Mouse (Mus musculus): Measurements from ENCODE around the gene Card9.

The Card9 gene

GRCm38 (mm10) chr2:26327852-26328251 is 32.9 kb downstream of the Card9 start:
- DNase-seq (ENCODE audit: low spot score in 2 of 2) = no peak

- DNase-seq (ENCODE audit: low spot score in 2 of 2) = no peak
Measured at GRCm38 (mm10) chr2:26325386-26326181, 35.1 kb downstream of the Card9 start.

- DNase-seq (ENCODE audit: low spot score in 2 of 2) = peak; percentile 64
Measured at GRCm38 (mm10) chr2:26324917-26325316, 35.8 kb downstream of the Card9 start.

- DNase-seq (ENCODE audit: low spot score in 2 of 2) = no peak
Measured at GRCm38 (mm10) chr2:26323589-26324325, 37.0 kb downstream of the Card9 start.

- no peak for DNase-seq (ENCODE audit: low spot score in 2 of 2)
Measured at GRCm38 (mm10) chr2:26320245-26321185, 40.2 kb downstream of the Card9 start.

- no peak for DNase-seq (ENCODE audit: low spot score in 2 of 2)
Measured at GRCm38 (mm10) chr2:26319519-26320244, 41.0 kb downstream of the Card9 start.

GRCm38 (mm10) chr2:26319109-26319508 is 41.6 kb downstream of the Card9 start:
- no peak for DNase-seq (ENCODE audit: low spot score in 2 of 2)

GRCm38 (mm10) chr2:26317991-26318672 is 42.6 kb downstream of the Card9 start:
- DNase-seq (ENCODE audit: low spot score in 2 of 2) = no peak

- no peak for DNase-seq (ENCODE audit: low spot score in 2 of 2)
Measured at GRCm38 (mm10) chr2:26317371-26317770, 43.3 kb downstream of the Card9 start.

- DNase-seq (ENCODE audit: low spot score in 2 of 2) = no peak
Measured at GRCm38 (mm10) chr2:26316576-26317246, 44.0 kb downstream of the Card9 start.

- DNase-seq (ENCODE audit: low spot score in 2 of 2) = no peak
Measured at GRCm38 (mm10) chr2:26315925-26316311, 44.8 kb downstream of the Card9 start.

GRCm38 (mm10) chr2:26315072-26315924 is 45.4 kb downstream of the Card9 start, which contains the start of gene Gpsm1:
Gene Gpsm1 (plus strand): TSS chr2:26315515.
- DNase-seq (ENCODE audit: low spot score in 2 of 2) = peak; percentile 68 to 80

GRCm38 (mm10) chr2:26314281-26315071 is 46.2 kb downstream of the Card9 start:
- DNase-seq (ENCODE audit: low spot score in 2 of 2) = no peak

- no peak for DNase-seq (ENCODE audit: low spot score in 2 of 2)
Measured at GRCm38 (mm10) chr2:26313394-26313793, 47.3 kb downstream of the Card9 start.

- DNase-seq (ENCODE audit: low spot score in 2 of 2) = no peak
Measured at GRCm38 (mm10) chr2:26312812-26313211, 47.9 kb downstream of the Card9 start.

- DNase-seq (ENCODE audit: low spot score in 2 of 2) = peak in 1 of 2 experiments; percentile 23
Measured at GRCm38 (mm10) chr2:26311936-26312335, 48.8 kb downstream of the Card9 start.

- DNase-seq (ENCODE audit: low spot score in 2 of 2) = no peak
Measured at GRCm38 (mm10) chr2:26309739-26310138, 51.0 kb downstream of the Card9 start.

- DNase-seq (ENCODE audit: low spot score in 2 of 2) = no peak
Measured at GRCm38 (mm10) chr2:26306702-26307101, 54.0 kb downstream of the Card9 start.

Measured in right cerebral cortex, adult 2 months (tissue).